11 mouse cellular contexts compared by ENCODE assay signal in the genomic region with DNA sequence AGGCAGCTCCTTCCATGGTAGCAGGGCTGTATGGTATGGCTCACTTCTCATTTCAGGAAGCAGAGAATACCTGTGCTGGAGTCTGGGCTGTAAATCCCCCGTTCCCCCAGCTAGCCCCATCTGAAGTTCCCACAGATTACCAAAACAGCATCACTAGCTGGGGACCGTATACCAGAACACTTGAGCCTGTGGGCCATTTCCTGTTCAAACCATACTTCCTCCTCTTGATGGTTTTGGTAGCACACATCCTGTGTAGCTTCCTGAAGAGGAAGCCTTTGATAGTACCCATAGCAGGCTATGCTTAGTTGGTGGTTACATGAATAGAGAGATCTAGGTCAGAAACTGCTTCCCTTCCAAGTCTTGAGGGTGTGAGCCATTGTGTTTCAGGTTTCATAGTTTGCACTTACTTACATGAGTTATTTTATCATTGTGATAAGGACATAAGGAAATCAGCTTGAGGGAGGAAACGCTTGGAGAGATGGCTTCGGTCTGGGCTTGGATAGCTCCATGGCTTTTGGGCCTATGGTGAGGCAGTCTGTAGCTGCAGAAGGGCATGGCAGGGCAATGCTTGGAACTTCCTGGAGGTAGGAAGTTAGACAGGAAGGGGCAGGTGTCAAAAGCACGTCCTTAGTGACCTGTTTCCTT. TPM values are rescaled to one million over a fixed set of nuclear protein-coding genes. Genes with fewer than 3 reads are reported as not detected.
DNase-seq lines count a peak whose midpoint lies in the region; ATAC-seq and TF ChIP-seq lines count a peak whose summit lies in the region.
"Had no signal": no experiment of that assay in that cellular context is flagged by ENCODE, and none has a peak within 500 bp of the region (broad histone marks: within the 10 kb centered on the region; RNA-seq: fewer than 3 reads in every experiment).

No protein-coding gene starts in this region.

- no peaks in the 10 kb centered on the region for H3K27me3 ChIP-seq in midbrain, postnatal 0 days (ENCODE audit: insufficient read depth, low read length)
- H3K27me3 ChIP-seq: forebrain, embryonic 13.5 days; neural tube, embryonic 13.5 days had no signal

- peak; percentile 96 for DNase-seq in heart, adult 11 months
- DNase-seq in heart, postnatal 36 days = no peak
- peak; percentile 17 for DNase-seq in urinary bladder, adult 2 months (ENCODE audit: low spot score)
- no peak for DNase-seq in urinary bladder, postnatal 4 days (ENCODE audit: low spot score in 2 of 2)
- DNase-seq in lung, postnatal 36 days = peak; percentile 59
- DNase-seq in thymus, postnatal 4 days = peak; percentile 55
- DNase-seq in midbrain, postnatal 0 days (ENCODE audit: low spot score) = no peak
- DNase-seq in cerebellum, adult 11 months = no peak

- H3K4me3 ChIP-seq in midbrain, postnatal 0 days (ENCODE audit: low read depth, low read length) = no peak overlapping the region
- H3K4me3 ChIP-seq: forebrain, embryonic 13.5 days; layer of hippocampus, adult 2 months; neural tube, embryonic 13.5 days had no signal

- H3K9me3 ChIP-seq in midbrain, postnatal 0 days (ENCODE audit: low read length) = no peaks in the 10 kb centered on the region
- H3K9me3 ChIP-seq: forebrain, embryonic 13.5 days; neural tube, embryonic 13.5 days had no signal

- no peak overlapping the region for H3K9ac ChIP-seq in midbrain, postnatal 0 days (replicated peaks; ENCODE audit: low read length, poor library complexity, severe bottlenecking)
- H3K9ac ChIP-seq: forebrain, embryonic 13.5 days; neural tube, embryonic 13.5 days had no signal

- no peak for TF ChIP-seq CTCF in midbrain, postnatal 0 days (IDR thresholded peaks at IDR 0.05)

- peaks cover 2% of the 10 kb centered on the region; the same call in 1 of the 2 replicates for H3K4me1 ChIP-seq in midbrain, postnatal 0 days (ENCODE audit: insufficient read depth, low read length)

- no peak for ATAC-seq in midbrain, postnatal 0 days (ENCODE audit: low FRiP score)
- ATAC-seq: forebrain, embryonic 13.5 days had no signal

- H3K36me3 ChIP-seq in midbrain, postnatal 0 days (ENCODE audit: insufficient read depth, low read length) = no peaks in the 10 kb centered on the region
- H3K36me3 ChIP-seq: neural tube, embryonic 13.5 days had no signal

- 89% methylated on average over 5 of the region's 5 CpGs for WGBS in midbrain, postnatal 0 days

- H3K27ac ChIP-seq in midbrain, postnatal 0 days (ENCODE audit: low read depth, low read length) = no peak overlapping the region
- H3K27ac ChIP-seq: forebrain, embryonic 13.5 days; layer of hippocampus, adult 2 months; neural tube, embryonic 13.5 days had no signal

- no peak overlapping the region for H3K4me2 ChIP-seq in midbrain, postnatal 0 days (ENCODE audit: low read depth, low read length, poor library complexity, severe bottlenecking)
- H3K4me2 ChIP-seq: forebrain, embryonic 13.5 days; neural tube, embryonic 13.5 days had no signal

- intact Hi-C loops in heart, postnatal 36 days (cut with DNase I) = no loop called here

RNA-seq across cellular contexts. Expression of a gene that starts 7.4 kb away (rescaled TPM):
- total RNA-seq in heart, postnatal 36 days (2021) = 10 to 100 TPM; 18.0 to 19.8 TPM
- 106 and 114 TPM in 2 replicates for polyA plus RNA-seq in urinary bladder, adult 2 months (2012; rRNA removed)
- 69.1 and 81.7 TPM in 2 replicates for total RNA-seq in midbrain, postnatal 0 days (2014; rRNA removed)
- 15.7 and 16.5 TPM in 2 replicates for polyA plus RNA-seq in midbrain, postnatal 0 days (2015; fragmentation: Nextera tagmentation; extraction: Ambion mirVana)

RNA-seq across cellular contexts. Expression of a gene that starts 42.4 kb away (rescaled TPM):
- total RNA-seq in heart, postnatal 36 days (2021) = 100 to 1,000 TPM in 1 of 2 experiments, 10 to 100 TPM in 1; 55.9 to 114 TPM
- 14.1 and 17.7 TPM in 2 replicates for polyA plus RNA-seq in urinary bladder, adult 2 months (2012; rRNA removed)
- 51.2 and 91.4 TPM in 2 replicates for total RNA-seq in midbrain, postnatal 0 days (2014; rRNA removed)
- polyA plus RNA-seq in midbrain, postnatal 0 days (2015; fragmentation: Nextera tagmentation; extraction: Ambion mirVana) = 39.8 and 40.6 TPM in 2 replicates

Comparison
In these comparisons a context has a peak if more than half of its experiments do, and no peak if none do; other contexts are left out.
1. DNase-seq: peak in heart, adult 11 months (single experiment), urinary bladder, adult 2 months (single experiment), lung, postnatal 36 days (single experiment) and thymus, postnatal 4 days (single experiment); none in heart, postnatal 36 days (0 of 2), urinary bladder, postnatal 4 days (0 of 2), midbrain, postnatal 0 days (single experiment) and cerebellum, adult 11 months (single experiment).